Mouse (Mus musculus) spleen, adult 2 months (tissue): ENCODE data around the gene Prox2.

Source experiments
- CTCF ChIP-seq: fragments of 200-500 bp; IDR thresholded peaks from 2 replicates; pipeline ENCODE4 v1.5.1; 2011; ENCODE audit warnings: mild to moderate bottlenecking, inconsistent platforms; ENCODE audit not compliant: insufficient read depth, insufficient read length, insufficient replicate concordance; ENCODE audit errors: extremely low read depth
- POLR2A ChIP-seq: fragments of 200-500 bp; IDR thresholded peaks from 2 replicates; pipeline ENCODE4 v1.6.1; 2011; ENCODE audit warnings: low read depth, low read length, inconsistent platforms

- TF ChIP-seq POLR2A (no peak), CTCF (no peak)
Observed at GRCm38 (mm10) chr12:85144821-85145220, 34.3 kb upstream of the Prox2 start.
